Comparison of ENCODE assay signal across 9 mouse cellular contexts in the genomic region with DNA sequence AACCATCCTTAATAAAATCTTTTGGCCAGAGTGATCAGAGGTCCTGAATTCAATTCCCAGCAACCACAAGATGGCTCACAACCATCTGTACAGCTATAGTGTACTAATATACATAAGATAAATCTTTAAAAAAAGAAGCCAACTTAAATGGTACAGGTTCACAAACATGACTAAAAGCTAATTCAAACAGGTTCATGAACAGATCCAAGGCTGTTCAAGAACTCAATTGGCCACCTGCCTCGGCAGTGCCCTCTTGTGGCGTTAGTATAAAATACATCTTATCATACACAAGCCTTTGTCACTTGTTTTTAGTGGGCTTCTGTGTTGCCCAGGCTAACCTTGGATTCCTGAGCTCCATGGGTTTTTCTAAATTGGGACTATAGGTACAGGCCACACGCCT. TPM values are rescaled to one million over a fixed set of nuclear protein-coding genes. Genes with fewer than 3 reads are reported as not detected.
DNase-seq lines count a peak whose midpoint lies in the region; ATAC-seq and TF ChIP-seq lines count a peak whose summit lies in the region.
"Had no signal": no experiment of that assay in that cellular context is flagged by ENCODE, and none has a peak within 500 bp of the region (broad histone marks: within the 10 kb centered on the region; RNA-seq: fewer than 3 reads in every experiment).

No protein-coding gene starts in this region.

- no peak overlapping the region for H3K9ac ChIP-seq in heart, adult 2 months (ENCODE audit: low read depth, low read length)
- no peak overlapping the region for H3K9ac ChIP-seq in heart, embryonic 12.5 days
- no peak overlapping the region for H3K9ac ChIP-seq in midbrain, postnatal 0 days (replicated peaks; ENCODE audit: low read length, poor library complexity, severe bottlenecking)

- H3K79me2 ChIP-seq in heart, adult 2 months (replicated peaks; ENCODE audit: control insufficient read depth, insufficient read depth, low read length): no peaks in the 10 kb centered on the region

- TF ChIP-seq CTCF in heart, adult 2 months (IDR thresholded peaks at IDR 0.05): peak; percentile 87
- TF ChIP-seq CTCF in midbrain, postnatal 0 days (IDR thresholded peaks at IDR 0.05): peak; percentile 84

- intact Hi-C loops in heart, adult 2 months (cut with DNase I): no loop called here

- 29% methylated on average over 3 of the region's 3 CpGs for WGBS in heart, adult 2 months
- 17% methylated on average over 3 of the region's 3 CpGs for WGBS in heart, embryonic 12.5 days
- 15% methylated on average over 3 of the region's 3 CpGs for WGBS in midbrain, postnatal 0 days

- no peak for ATAC-seq in heart, embryonic 12.5 days (ENCODE audit: insufficient number of reproducible peaks, low FRiP score)
- peak; percentile 11 for ATAC-seq in inflammation-experienced regulatory T-cells, adult 6 months
- no peak for ATAC-seq in midbrain, postnatal 0 days (ENCODE audit: low FRiP score)

- no peaks in the 10 kb centered on the region for H3K27me3 ChIP-seq in heart, adult 2 months (ENCODE audit: control insufficient read depth, insufficient read depth, low read length)
- H3K27me3 ChIP-seq in heart, embryonic 12.5 days (replicated peaks): no peaks in the 10 kb centered on the region
- H3K27me3 ChIP-seq in midbrain, postnatal 0 days (ENCODE audit: insufficient read depth, low read length): no peaks in the 10 kb centered on the region

- no peak overlapping the region for H3K27ac ChIP-seq in heart, adult 2 months
- H3K27ac ChIP-seq in heart, embryonic 12.5 days (ENCODE audit: poor library complexity, severe bottlenecking): no peak overlapping the region
- H3K27ac ChIP-seq in midbrain, postnatal 0 days (ENCODE audit: low read depth, low read length): no peak overlapping the region

- H3K9me3 ChIP-seq in heart, embryonic 12.5 days (replicated peaks): no peaks in the 10 kb centered on the region
- H3K9me3 ChIP-seq in midbrain, postnatal 0 days (ENCODE audit: low read length): no peaks in the 10 kb centered on the region

- H3K36me3 ChIP-seq in heart, adult 2 months (ENCODE audit: control insufficient read depth, insufficient read depth, low read length): peaks cover 14% of the 10 kb centered on the region
- peaks cover 22% of the 10 kb centered on the region for H3K36me3 ChIP-seq in heart, embryonic 12.5 days
- H3K36me3 ChIP-seq in midbrain, postnatal 0 days (ENCODE audit: insufficient read depth, low read length): peaks cover 10% of the 10 kb centered on the region

- no peak for TF ChIP-seq EP300 in heart, adult 2 months (IDR thresholded peaks at IDR 0.05; ENCODE audit: insufficient read depth, low read depth, low read length)

- no peak overlapping the region for H3K4me3 ChIP-seq in heart, adult 2 months
- no peak overlapping the region for H3K4me3 ChIP-seq in heart, embryonic 12.5 days
- no peak overlapping the region for H3K4me3 ChIP-seq in midbrain, postnatal 0 days (ENCODE audit: low read depth, low read length)

- DNase-seq in heart, adult 2 months: peak in 1 of 2 experiments; percentile 43
- DNase-seq in urinary bladder, postnatal 36 days (ENCODE audit: low spot score in 2 of 2): peak; percentile 25 to 41
- DNase-seq in urinary bladder, adult 2 months (ENCODE audit: low spot score): no peak
- DNase-seq in cerebellum, postnatal 10 days: peak; percentile 74 to 83
- peak; percentile 80 for DNase-seq in midbrain, postnatal 0 days (ENCODE audit: low spot score)
- DNase-seq in thymus, postnatal 10 days (ENCODE audit: low spot score in 2 of 2): peak; percentile 41 to 66

- H3K4me2 ChIP-seq in heart, embryonic 12.5 days: no peak overlapping the region
- H3K4me2 ChIP-seq in midbrain, postnatal 0 days (ENCODE audit: low read depth, low read length, poor library complexity, severe bottlenecking): no peak overlapping the region

- TF ChIP-seq POLR2A in heart, adult 2 months (IDR thresholded peaks at IDR 0.05; ENCODE audit: insufficient read depth, low read depth, low read length): no peak

- peaks cover 2% of the 10 kb centered on the region for H3K4me1 ChIP-seq in heart, adult 2 months (ENCODE audit: control insufficient read depth, insufficient read depth, low read length)
- peaks cover 23% of the 10 kb centered on the region for H3K4me1 ChIP-seq in heart, embryonic 12.5 days (replicated peaks)
- H3K4me1 ChIP-seq in midbrain, postnatal 0 days (ENCODE audit: insufficient read depth, low read length): 0 out of 2 replicates have a peak, but pooled peaks cover 10% of the 10 kb centered on the region

RNA-seq across cellular contexts. Expression of a gene that starts 3.9 kb away (rescaled TPM):
- total RNA-seq in heart, adult 2 months (2021): 1,000 to 10,000 TPM; 1,735 to 2,054 TPM
- 195 and 341 TPM in 2 replicates for polyA plus RNA-seq in heart, adult 2 months (2012; rRNA removed)
- polyA plus RNA-seq in heart, embryonic 12.5 days (2016; fragmentation: Nextera tagmentation; extraction: Ambion mirVana): 1,467 and 1,522 TPM in 2 replicates
- 510 and 627 TPM in 2 replicates for polyA plus RNA-seq in urinary bladder, adult 2 months (2012; rRNA removed)
- polyA plus RNA-seq in inflammation-experienced regulatory T-cells, adult 6 months (2017; shearing (Covaris generic)): 1,000 to 10,000 TPM; 1,938 to 3,125 (median 2,500) TPM
- total RNA-seq in midbrain, postnatal 0 days (2014; rRNA removed): 84.7 and 117 TPM in 2 replicates
- polyA plus RNA-seq in midbrain, postnatal 0 days (2015; fragmentation: Nextera tagmentation; extraction: Ambion mirVana): 1,241 and 1,297 TPM in 2 replicates

RNA-seq across cellular contexts. Expression of a gene that starts 10.6 kb away (rescaled TPM):
- not detected for total RNA-seq in heart, adult 2 months (2021)
- not detected in 2 replicates for polyA plus RNA-seq in heart, adult 2 months (2012; rRNA removed)
- not detected in 2 replicates for polyA plus RNA-seq in heart, embryonic 12.5 days (2016; fragmentation: Nextera tagmentation; extraction: Ambion mirVana)
- not detected in 2 replicates for polyA plus RNA-seq in urinary bladder, adult 2 months (2012; rRNA removed)
- polyA plus RNA-seq in inflammation-experienced regulatory T-cells, adult 6 months (2017; shearing (Covaris generic)): not detected
- total RNA-seq in midbrain, postnatal 0 days (2014; rRNA removed): not detected in 2 replicates
- polyA plus RNA-seq in midbrain, postnatal 0 days (2015; fragmentation: Nextera tagmentation; extraction: Ambion mirVana): 1.1 and 2.2 TPM in 2 replicates
- total RNA-seq: layer of hippocampus, postnatal 25 days had no signal

RNA-seq across cellular contexts. Expression of a gene that starts 32.4 kb away (rescaled TPM):
- 1 to 10 TPM; 1.3 to 1.5 TPM for total RNA-seq in heart, adult 2 months (2021)
- 0.97 and 1.4 TPM in 2 replicates for polyA plus RNA-seq in heart, adult 2 months (2012; rRNA removed)
- polyA plus RNA-seq in heart, embryonic 12.5 days (2016; fragmentation: Nextera tagmentation; extraction: Ambion mirVana): 11.1 and 12.3 TPM in 2 replicates
- 3.6 and 4.3 TPM in 2 replicates for polyA plus RNA-seq in urinary bladder, adult 2 months (2012; rRNA removed)
- polyA plus RNA-seq in inflammation-experienced regulatory T-cells, adult 6 months (2017; shearing (Covaris generic)): 1 to 10 TPM in 1 of 3 experiments, under 1 TPM in 2; 0.55 to 1.1 (median 0.70) TPM
- total RNA-seq in midbrain, postnatal 0 days (2014; rRNA removed): 743 and 796 TPM in 2 replicates
- polyA plus RNA-seq in midbrain, postnatal 0 days (2015; fragmentation: Nextera tagmentation; extraction: Ambion mirVana): 597 and 631 TPM in 2 replicates

RNA-seq across cellular contexts. Expression of a gene that starts 53.9 kb away (rescaled TPM):
- total RNA-seq in heart, adult 2 months (2021): not detected
- polyA plus RNA-seq in heart, adult 2 months (2012; rRNA removed): not detected in 2 replicates
- polyA plus RNA-seq in heart, embryonic 12.5 days (2016; fragmentation: Nextera tagmentation; extraction: Ambion mirVana): not detected in 2 replicates
- not detected in 2 replicates for polyA plus RNA-seq in urinary bladder, adult 2 months (2012; rRNA removed)
- polyA plus RNA-seq in inflammation-experienced regulatory T-cells, adult 6 months (2017; shearing (Covaris generic)): not detected
- 0.27 TPM in 1 of 2 replicates, not detected in the other for total RNA-seq in midbrain, postnatal 0 days (2014; rRNA removed)
- not detected in 2 replicates for polyA plus RNA-seq in midbrain, postnatal 0 days (2015; fragmentation: Nextera tagmentation; extraction: Ambion mirVana)
- total RNA-seq: layer of hippocampus, postnatal 25 days had no signal

Comparison
In these comparisons a context has a peak if more than half of its experiments do, and no peak if none do; other contexts are left out.
1. RNA of a gene that starts 32.4 kb away (polyA plus RNA-seq): 597 to 631 TPM in midbrain, postnatal 0 days; 11.1 to 12.3 TPM in heart, embryonic 12.5 days, 3.6 to 4.3 TPM in urinary bladder, adult 2 months, 0.97 to 1.4 TPM in heart, adult 2 months and 0.55 to 1.1 TPM in inflammation-experienced regulatory T-cells, adult 6 months; every median in the first group is over 10 times any median in the second.